Mouse (Mus musculus) lung, embryonic 14.5 days (tissue): ENCODE data around the gene Erc1. TPM values are rescaled to one million over a fixed set of nuclear protein-coding genes. Genes with fewer than 3 reads are reported as not detected.
"Not testable (repeated sequence)": the region's sequence is repeated elsewhere in the genome, so short reads cannot be mapped to it uniquely, and the experiment has no call there.

Source experiments
- ATAC-seq: fragments of 200-750 bp; cut with Nextera tagmentation; 2 replicates; pipeline ENCODE4 v1.8.0; 2017; ENCODE audit warnings: mild to moderate bottlenecking, moderate TSS enrichment, moderate library complexity; ENCODE audit not compliant: insufficient read depth
- DNase-seq: peaks from one replicate; pipeline ENCODE4 v3.0.0-alpha.2; 2015
- H3K27ac ChIP-seq: fragments of 300-500 bp; sonication (generic); 2 replicates; pipeline ENCODE4 v1.5.1; 2014; ENCODE audit warnings: low read depth, mild to moderate bottlenecking, moderate library complexity
- H3K27me3 ChIP-seq: fragments of 300-500 bp; sonication (generic); 2 replicates; pipeline ENCODE4 v1.6.1; 2014; ENCODE audit warnings: low read length, control low read depth; ENCODE audit not compliant: insufficient read depth
- H3K36me3 ChIP-seq: fragments of 300-500 bp; sonication (generic); 2 replicates; pipeline ENCODE4 v1.6.1; 2014; ENCODE audit warnings: control low read depth; ENCODE audit not compliant: insufficient read depth
- H3K4me1 ChIP-seq: fragments of 300-500 bp; sonication (generic); 2 replicates; pipeline ENCODE4 v1.6.1; 2014; ENCODE audit warnings: antibody characterized with exemption, control low read depth; ENCODE audit not compliant: insufficient read depth
- H3K4me2 ChIP-seq: fragments of 300-500 bp; sonication (generic); 2 replicates; pipeline ENCODE4 v1.6.1; 2014; ENCODE audit warnings: mild to moderate bottlenecking
- H3K4me3 ChIP-seq: fragments of 300-500 bp; sonication (generic); 2 replicates; pipeline ENCODE4 v1.5.1; 2014; ENCODE audit warnings: low read depth, low read length
- H3K9ac ChIP-seq: fragments of 300-500 bp; sonication (generic); 2 replicates; pipeline ENCODE4 v1.6.1; 2014
- H3K9me3 ChIP-seq: fragments of 300-500 bp; sonication (generic); 2 replicates; pipeline ENCODE4 v1.6.1; 2016; ENCODE audit warnings: low read depth, low read length, control low read depth
- CTCF ChIP-seq: IDR thresholded peaks from 2 replicates; pipeline ENCODE4 v1.5.1; 2016; ENCODE audit warnings: antibody characterized with exemption, low read depth
- WGBS: fragments of 180-500 bp; shearing (Covaris S2); extraction: QIAGEN DNeasy Blood & Tissue Kit; methylation state at CpG from one replicate; pipeline ENCODE4 v1.1.7; 2014; 5-methylcytosine and 5-hydroxymethylcytosine counted together
- polyA plus RNA-seq: library from polyadenylated mRNA; unstranded; fragments of >200 nt; fragmentation: Nextera tagmentation; extraction: Ambion mirVana; gene quantifications from 2 replicates; pipeline ENCODE4 v1.2.1, GENCODE M21; 2014

Erc1 gene
- polyA plus RNA-seq, 1 experiment from 2014 or later: 27.1 TPM

DNA sequence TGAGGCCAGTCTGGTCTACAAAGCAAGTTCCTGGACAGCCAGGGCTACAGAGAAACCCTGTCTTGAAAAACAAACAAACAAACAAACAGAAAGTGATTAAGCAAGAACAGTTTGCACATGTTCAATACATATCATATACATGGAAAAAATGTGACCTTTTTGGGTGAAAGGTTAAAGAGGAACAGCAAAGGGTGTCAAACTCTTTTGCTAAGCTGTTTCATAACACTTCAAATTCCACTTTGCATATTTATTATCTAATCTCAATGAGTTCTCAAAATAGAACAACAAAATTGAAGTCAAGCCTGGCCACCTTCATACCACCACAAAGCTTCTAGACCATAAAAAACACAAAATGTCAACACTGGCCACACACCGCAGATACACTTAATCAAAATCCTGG is 19.8 kb downstream of the Erc1 start:
- Histone ChIP-seq H3K4me1 (no peaks in the 10 kb centered on the region), H3K27ac (no peak overlapping the region), H3K27me3 (no peaks in the 10 kb centered on the region), H3K36me3 (peaks cover 14% of the 10 kb centered on the region), H3K9me3 (no peaks in the 10 kb centered on the region), H3K9ac (no peak overlapping the region), H3K4me2 (no peak overlapping the region), H3K4me3 (no peak overlapping the region)
- WGBS: 94% methylated on average over 1 of the region's 1 CpGs
- DNase-seq (no peak), ATAC-seq (no peak)
- no peak for TF ChIP-seq CTCF

GRCm38 (mm10) chr6:119826701-119827100 is 21.3 kb downstream of the Erc1 start:
- no peak for TF ChIP-seq CTCF

DNA sequence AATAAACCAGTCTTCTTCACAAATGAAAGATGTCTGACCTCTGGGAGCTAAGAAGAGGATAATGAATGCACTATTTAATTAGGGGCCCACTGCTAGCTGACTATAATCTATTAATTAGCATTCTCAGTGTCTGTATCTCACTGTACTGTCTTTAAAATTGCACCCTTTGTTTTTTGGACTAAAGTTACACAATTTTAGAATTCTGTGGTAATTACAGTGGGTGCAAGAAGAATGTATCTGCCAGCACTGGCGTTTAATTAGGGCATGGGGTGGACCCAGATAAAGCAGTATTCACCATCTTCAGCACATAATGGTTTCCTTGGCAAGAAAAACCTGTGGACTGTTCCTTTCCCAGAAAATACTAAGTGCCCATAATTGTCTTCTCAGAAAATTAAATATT is 25.8 kb downstream of the Erc1 start:
- no peak for ATAC-seq
- no peak overlapping the region for H3K27ac ChIP-seq

More at GRCm38 (mm10) chr6:119826701-119827100, 21.3 kb downstream of the Erc1 start:
- Histone ChIP-seq H3K36me3 (peaks cover 16% of the 10 kb centered on the region), H3K4me2 (no peak overlapping the region), H3K27me3 (no peaks in the 10 kb centered on the region), H3K4me1 (no peaks in the 10 kb centered on the region), H3K27ac (no peak overlapping the region), H3K9ac (no peak overlapping the region), H3K9me3 (no peaks in the 10 kb centered on the region), H3K4me3 (no peak overlapping the region)
- DNase-seq (peak; percentile 26), ATAC-seq (no peak)
- 55% methylated on average over 4 of the region's 4 CpGs for WGBS

DNA sequence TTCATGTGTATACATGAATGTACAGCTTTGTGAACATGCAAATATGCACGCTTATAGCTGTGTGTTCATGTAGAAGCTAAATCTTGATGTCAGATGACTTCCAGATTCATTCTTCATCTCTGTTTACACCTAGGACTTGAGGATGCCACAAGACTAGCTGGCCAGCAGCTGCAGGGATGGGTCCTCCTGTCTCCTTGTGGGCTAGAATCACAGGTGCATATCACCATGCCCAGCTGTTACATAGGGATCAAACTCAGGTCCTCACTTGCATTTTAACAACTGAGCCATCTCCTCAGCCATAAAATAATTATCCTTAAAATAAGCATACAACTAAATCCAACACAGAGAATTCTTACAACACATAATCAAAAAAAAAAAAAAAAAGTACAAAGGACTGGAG is 26.8 kb downstream of the Erc1 start:
- no peaks in the 10 kb centered on the region for H3K27me3 ChIP-seq
- no peak overlapping the region for H3K4me2 ChIP-seq
- no peak for ATAC-seq
- H3K4me3 ChIP-seq: no peak overlapping the region
- H3K27ac ChIP-seq: no peak overlapping the region
- no peak for TF ChIP-seq CTCF
- no peak overlapping the region for H3K9ac ChIP-seq
- H3K4me1 ChIP-seq: no peaks in the 10 kb centered on the region
- WGBS: 96% methylated on average over 1 of the region's 1 CpGs
- peaks cover 19% of the 10 kb centered on the region for H3K36me3 ChIP-seq
- H3K9me3 ChIP-seq: no peaks in the 10 kb centered on the region
- DNase-seq: no peak

More for the DNA sequence above, 25.8 kb downstream of the Erc1 start:
- Histone ChIP-seq H3K4me2 (no peak overlapping the region), H3K4me1 (no peaks in the 10 kb centered on the region), H3K36me3 (peaks cover 19% of the 10 kb centered on the region), H3K9ac (no peak overlapping the region), H3K4me3 (no peak overlapping the region), H3K9me3 (no peaks in the 10 kb centered on the region), H3K27me3 (no peaks in the 10 kb centered on the region)
- 90% methylated on average over 1 of the region's 1 CpGs for WGBS
- no peak for DNase-seq
- no peak for TF ChIP-seq CTCF

DNA sequence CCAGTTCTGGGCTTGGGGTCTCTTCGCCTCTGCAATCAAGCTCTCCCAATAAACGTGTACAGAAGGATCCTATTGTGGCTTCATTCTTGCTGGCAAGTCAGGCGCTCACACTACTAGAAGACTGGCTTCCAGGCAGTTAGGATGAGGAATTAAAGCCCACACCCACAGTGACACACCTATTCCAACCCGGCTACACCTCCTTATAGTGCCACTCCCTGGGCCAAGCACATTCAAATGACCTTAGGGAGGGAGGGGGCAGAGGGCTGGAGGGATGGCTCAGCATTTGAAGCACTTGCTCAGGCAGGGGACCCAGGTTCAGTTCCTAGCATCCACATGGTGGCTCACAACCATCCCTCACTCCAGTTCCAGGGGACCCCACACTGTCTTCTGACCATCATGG is 29.4 kb downstream of the Erc1 start:
- TF ChIP-seq CTCF: no peak
- WGBS: 90% methylated on average over 4 of the region's 4 CpGs
- peaks cover 9% of the 10 kb centered on the region for H3K36me3 ChIP-seq
- no peak for DNase-seq
- H3K9me3 ChIP-seq: no peaks in the 10 kb centered on the region
- no peaks in the 10 kb centered on the region for H3K27me3 ChIP-seq
- no peaks in the 10 kb centered on the region for H3K4me1 ChIP-seq
- H3K4me3 ChIP-seq: no peak overlapping the region
- H3K4me2 ChIP-seq: no peak overlapping the region
- H3K9ac ChIP-seq: no peak overlapping the region
- no peak overlapping the region for H3K27ac ChIP-seq
- ATAC-seq: no peak

DNA sequence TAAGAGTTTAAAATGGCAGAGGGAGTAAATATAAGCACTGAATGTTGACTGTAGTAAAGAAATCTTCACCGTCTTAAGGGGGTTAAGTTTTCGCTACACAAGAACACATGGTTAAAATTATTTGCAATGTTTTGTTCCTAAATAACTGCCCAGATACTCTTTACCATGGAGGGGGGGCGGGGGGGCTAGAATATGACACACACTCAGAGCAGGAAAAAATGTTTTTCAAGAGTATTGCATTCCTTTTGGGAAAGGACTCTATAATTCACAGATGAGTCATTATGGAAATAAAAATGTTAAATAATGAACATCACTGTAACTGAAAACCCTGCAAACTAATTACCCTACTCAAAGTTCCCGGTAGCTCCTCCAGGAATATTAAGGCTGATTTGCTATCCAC is 32.5 kb downstream of the Erc1 start:
- H3K4me3 ChIP-seq: no peak overlapping the region
- H3K27me3 ChIP-seq: no peaks in the 10 kb centered on the region
- DNase-seq (no peak), ATAC-seq (no peak)
- no peaks in the 10 kb centered on the region for H3K9me3 ChIP-seq
- no peak overlapping the region for H3K27ac ChIP-seq
- no peak overlapping the region for H3K9ac ChIP-seq
- TF ChIP-seq CTCF: no peak
- no peak overlapping the region for H3K4me2 ChIP-seq
- 0 out of 2 replicates have a peak, but pooled peaks cover 4% of the 10 kb centered on the region for H3K36me3 ChIP-seq
- no peaks in the 10 kb centered on the region for H3K4me1 ChIP-seq
- WGBS: 88% methylated on average over 4 of the region's 4 CpGs

DNA sequence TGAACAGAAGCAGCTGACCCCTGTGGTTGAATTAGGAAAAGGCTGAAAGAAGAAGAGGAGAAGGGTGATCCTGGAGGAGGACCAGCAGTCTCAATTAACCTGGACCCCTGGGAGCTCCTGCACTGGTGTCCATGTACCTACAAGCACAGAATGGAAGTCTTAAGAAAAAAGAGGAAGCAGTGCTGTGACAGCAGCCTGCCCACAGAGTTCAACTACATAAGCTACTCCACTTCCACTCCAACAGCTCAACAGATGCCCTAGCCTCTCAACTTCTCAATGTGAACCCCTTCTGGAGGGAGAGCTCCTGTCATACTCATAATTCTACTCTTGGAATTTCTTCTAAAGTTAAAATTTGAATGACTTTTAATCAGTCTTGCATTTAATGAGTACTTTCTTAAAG is 34.9 kb downstream of the Erc1 start:
- not testable (repeated sequence) for DNase-seq, H3K4me1 ChIP-seq, H3K9ac ChIP-seq, H3K36me3 ChIP-seq, ATAC-seq, H3K4me3 ChIP-seq, H3K9me3 ChIP-seq, H3K27me3 ChIP-seq, H3K27ac ChIP-seq, H3K4me2 ChIP-seq
